Mouse (Mus musculus): ENCODE data around the gene Syn3.

Syn3 gene

DNA sequence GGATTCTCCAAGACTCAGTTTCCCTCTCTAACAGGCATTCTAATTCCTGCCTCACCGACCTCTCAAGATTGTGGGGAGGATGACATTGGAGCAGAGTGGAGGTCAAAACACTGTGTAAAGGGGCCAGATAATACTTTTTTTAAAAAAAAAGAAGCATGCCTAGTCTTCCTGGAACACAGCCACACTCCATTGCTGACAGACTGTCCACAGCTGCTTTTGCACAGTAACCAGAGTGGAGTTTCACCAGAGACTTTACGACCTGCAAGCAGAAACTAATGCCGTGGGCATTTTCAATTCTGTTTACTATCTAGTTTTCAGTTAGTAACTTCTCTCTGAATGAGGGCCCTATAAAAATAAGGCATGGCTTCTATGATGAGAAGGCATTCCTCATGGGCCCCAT, 297.7 kb downstream of the Syn3 start:
- DNase-seq: no peak

DNA sequence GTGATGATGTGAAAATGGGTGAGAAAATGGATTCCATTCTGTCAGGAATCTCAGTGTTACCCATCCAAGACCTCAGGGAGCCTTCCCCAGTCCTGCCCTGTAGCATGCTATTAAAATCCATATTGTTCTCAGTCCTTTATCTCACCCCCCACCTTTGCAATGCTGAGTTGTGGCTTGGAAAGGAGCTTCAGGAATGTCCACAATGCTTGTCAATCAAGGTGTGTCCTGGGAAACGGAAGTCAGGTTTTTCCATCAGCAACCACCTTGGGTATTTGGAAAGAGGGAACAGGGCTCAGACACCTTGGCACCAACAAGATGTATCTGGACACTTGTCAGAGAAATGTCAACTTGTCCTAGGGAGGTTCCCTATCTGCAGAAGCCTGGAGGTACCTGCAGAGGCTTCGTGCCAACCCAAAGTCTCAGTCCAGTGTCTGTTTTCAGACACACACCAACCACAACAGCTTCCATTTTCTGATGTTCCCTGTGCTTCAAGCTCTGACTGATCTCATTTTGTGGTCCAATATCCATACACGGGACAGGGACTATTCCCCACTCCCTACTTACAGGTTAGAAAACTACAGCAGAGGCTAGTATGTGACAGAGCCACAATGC, 302.2 kb downstream of the Syn3 start:
- peak; percentile 12 to 32 for DNase-seq

DNA sequence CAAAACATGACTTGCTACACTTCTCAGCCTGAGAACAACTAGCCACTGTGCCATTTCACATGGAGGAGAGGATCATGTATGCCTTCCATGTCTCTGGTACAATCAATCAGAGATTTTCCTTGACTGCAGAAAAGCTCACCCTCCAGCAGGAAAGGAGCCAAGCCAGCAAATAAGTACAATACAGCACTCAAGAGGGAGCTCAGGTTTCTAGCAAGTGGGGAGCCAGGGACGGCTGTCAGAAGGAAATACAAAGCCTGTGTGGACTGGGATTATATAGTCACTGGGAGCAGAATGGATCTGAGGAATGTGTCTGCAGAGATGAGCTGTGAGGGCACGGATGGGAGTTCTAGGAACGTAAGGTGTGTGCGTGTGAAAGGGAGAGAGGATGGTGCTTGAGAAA, 304.0 kb downstream of the Syn3 start:
- DNase-seq: no peak

DNA sequence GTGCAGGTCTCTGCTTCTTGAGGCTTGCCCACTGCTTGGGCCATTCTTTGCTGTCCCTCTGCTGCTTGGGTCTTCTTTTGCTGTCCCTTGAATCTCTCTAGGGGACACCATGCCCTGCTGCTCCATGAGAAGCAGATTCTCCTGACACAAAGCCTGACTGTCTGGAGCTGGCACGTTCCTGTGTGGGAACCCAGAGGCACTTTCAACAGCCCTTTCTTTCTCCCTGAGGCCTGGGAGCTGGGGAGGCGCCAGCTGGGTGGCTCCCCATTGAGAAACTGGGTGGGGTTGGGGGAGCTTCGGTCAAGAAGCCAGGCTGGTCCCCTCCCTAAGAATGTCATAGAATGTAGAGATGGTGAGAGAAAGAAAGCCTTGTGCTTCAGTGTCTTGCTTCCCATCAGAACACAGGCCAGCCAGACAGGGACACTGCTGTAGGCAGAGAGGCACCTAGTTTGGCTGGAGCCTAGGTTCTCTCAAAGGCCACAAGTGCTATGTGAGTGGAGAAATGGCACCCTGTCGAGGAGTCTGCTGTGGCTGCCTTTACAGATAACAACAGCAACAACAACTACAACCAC, 304.7 kb downstream of the Syn3 start:
- peak; percentile 16 to 27 for DNase-seq

- DNase-seq: no peak
These were observed 310.1 kb downstream of the Syn3 start for GRCm38 (mm10) chr10:86188614-86189013.

- no peak for DNase-seq
These were observed 310.8 kb downstream of the Syn3 start for GRCm38 (mm10) chr10:86187881-86188280.

DNA sequence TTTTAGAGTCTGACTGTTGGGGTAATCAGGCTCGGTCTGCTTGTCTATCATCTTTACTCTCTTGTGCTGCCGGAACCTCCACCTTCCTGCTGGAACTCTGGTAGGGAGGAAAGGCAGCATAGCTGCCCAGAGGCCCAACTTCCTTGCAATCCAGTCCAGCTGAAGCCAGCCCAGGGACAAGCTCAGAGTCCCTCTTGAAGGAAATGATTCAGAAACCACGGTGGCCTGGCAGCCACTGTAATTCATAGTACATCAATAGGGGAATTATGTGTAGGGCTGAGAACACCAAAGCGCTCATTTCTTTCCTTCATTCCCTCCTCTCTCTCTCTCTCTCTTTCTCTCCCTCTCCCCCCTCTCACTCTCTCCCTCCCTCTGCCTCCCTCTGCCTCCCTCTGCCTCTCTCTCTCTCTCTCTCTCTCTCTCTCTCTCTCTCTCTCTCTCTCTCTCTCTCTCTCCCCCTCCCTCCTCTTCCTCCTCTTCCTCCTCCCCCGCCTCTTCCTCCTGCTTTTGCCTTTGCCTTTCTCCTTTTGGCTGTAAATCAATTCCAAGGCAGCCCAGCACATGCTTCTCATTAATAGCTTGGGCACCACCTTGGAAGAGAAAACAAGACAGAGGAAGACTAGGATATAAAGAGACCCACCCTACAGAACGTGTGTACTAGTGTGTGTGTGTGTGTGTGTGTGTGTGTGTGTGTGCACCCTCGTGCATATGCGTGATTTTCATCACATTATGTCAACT, 315.4 kb downstream of the Syn3 start:
- no peak for DNase-seq

DNA sequence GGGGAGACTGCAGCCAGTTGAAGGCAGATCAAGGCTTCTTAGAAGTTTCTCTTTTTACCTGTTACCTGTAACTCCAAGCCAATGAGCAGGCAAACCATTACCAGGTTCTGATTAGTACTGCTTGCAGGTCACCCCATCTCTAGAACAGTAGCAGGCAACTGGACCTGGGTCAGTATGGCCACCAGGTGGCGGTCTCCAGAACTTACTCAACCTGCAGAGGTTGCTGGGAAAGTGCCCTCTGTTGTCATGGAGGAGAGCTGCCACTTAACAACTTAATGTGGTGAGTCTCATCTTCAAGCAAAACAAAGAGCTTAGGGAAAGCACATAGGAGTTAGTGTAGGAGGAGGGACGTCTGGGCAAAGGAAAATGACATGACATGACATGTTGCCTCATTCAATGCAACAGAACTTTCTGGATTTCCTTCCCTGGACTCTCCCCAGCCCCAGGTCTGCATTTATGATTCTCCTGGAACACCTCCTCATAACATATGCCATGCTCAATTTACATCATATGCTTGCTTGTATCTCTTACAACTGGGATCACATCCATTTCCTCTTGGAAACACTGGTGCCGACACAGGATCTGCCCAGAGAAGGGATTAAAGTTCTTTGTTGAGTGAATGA, 316.4 kb downstream of the Syn3 start:
- DNase-seq: peak; percentile 80 to 84

GRCm38 (mm10) chr10:86176411-86176810, 322.3 kb downstream of the Syn3 start:
- DNase-seq: no peak

- no peak for DNase-seq
These were observed 324.7 kb downstream of the Syn3 start for GRCm38 (mm10) chr10:86174017-86174416.

DNA sequence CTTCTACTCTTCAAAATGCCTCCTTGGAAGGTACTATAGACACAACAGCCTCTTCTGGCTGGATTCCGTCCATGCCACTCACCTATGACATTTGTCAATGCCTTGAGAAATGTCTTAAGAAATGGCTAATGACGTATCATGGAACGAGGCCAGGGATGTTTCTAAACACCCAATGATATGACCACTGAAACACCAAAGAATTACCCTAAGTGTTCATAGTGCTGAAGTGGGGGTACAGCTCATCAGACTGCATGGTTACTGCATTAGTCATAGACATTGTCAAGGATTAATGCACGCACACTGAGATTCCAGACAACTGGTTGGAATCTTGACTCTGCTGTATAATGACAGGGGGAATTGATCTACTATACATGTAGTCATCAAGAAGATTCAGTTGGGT, 325.4 kb downstream of the Syn3 start:
- no peak for DNase-seq

GRCm38 (mm10) chr10:86171246-86171645, 327.4 kb downstream of the Syn3 start:
- DNase-seq: no peak

- DNase-seq: no peak
These were observed 330.6 kb downstream of the Syn3 start for GRCm38 (mm10) chr10:86168084-86168483.

- no peak for DNase-seq
These were observed 331.8 kb downstream of the Syn3 start for GRCm38 (mm10) chr10:86166854-86167268.

GRCm38 (mm10) chr10:86164098-86164497, 334.6 kb downstream of the Syn3 start:
- no peak for DNase-seq

- no peak for DNase-seq
These were observed 336.9 kb downstream of the Syn3 start for GRCm38 (mm10) chr10:86161783-86162271.

DNA sequence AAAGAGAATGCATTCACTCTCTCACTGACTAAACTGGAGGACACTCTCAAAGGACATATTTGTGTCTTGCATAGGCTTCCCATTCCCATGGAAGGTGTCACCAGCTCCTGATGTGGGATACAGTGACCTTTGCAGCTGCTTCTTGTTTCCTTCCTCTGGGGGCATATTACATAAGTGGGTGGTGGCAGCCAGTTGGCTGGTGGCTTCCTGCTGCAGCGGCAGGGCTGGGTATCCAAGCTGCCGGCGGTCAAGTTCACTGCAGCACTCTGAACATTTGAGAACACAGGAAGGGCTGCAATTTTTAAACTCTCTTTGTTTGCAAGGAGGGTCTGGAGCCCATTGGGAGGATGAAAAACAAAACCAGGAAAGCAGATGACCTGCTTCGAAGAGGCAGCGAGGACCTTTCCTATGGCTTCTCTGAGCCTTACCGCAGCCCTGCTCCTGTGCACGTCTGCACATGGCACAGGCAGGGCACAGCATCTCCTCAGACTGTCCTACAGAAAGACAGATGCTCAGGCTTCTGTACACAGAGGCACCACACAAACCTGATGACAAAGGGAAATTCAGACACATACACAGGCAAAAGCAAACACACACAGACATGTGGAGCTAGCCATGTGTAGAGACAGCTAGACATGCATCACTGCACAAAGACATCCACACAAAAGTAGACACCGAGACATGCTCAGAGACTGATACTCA, 340.3 kb downstream of the Syn3 start:
- DNase-seq: no peak

DNA sequence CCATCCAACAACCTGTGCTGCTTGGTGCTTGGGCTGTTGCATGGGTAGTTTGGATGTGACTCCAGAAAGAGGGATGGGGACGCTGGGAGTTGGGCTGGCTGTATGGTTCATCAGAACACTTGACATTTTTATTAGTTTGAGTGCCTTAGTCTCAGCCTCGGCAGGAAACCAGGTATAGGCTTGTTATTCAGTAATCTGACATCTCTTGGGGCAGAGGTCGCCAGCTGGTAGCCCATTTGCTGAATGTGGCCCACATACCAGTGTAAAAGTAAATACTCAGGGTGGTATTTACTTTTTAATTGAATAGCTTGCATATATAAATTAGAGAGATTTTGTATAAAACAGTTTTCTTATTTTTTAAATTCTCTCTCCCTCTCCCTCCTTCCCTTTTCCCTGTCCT, 343.4 kb downstream of the Syn3 start:
- DNase-seq: no peak

DNA sequence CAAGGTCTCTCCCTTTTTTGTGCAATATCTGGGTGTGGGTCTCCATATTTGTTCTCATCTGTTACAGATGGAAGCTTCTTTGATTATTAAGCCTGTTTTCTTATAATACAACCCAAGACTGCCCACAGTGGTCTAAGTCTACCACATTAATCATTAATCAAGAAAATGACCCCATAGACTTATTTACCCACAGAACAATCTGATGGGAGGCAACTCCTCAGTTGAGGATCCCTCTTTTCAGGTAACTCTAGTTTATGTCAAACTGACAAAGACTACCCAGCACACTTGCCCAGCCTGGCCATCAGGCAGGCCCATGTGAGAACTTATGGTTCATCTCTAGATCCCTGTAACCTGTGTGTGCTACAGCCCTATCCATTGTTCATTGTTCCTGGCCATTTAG, 345.5 kb downstream of the Syn3 start:
- DNase-seq: no peak

GRCm38 (mm10) chr10:86151357-86151756, 347.3 kb downstream of the Syn3 start:
- no peak for DNase-seq

GRCm38 (mm10) chr10:86150076-86150475, 348.6 kb downstream of the Syn3 start:
- no peak for DNase-seq

- DNase-seq: peak; percentile 24 to 26
These were observed 349.5 kb downstream of the Syn3 start for GRCm38 (mm10) chr10:86149029-86149818.

Data from cerebellum, postnatal 14 days (tissue).